Mouse (Mus musculus) G1E (cell line): ENCODE data around the gene Oat.

ENCODE experiments used
- CTCF ChIP-seq: IDR thresholded peaks from 2 replicates; pipeline ENCODE4 v1.5.1; 2012; ENCODE audit warnings: low read depth, low read length, inconsistent platforms, mixed read lengths
- TAL1 ChIP-seq: conservative IDR thresholded peaks from 2 replicates; pipeline ENCODE4 v1.6.1; 2012; ENCODE audit warnings: low read depth, low read length, inconsistent platforms, mixed read lengths

GRCm38 (mm10) chr7:132610468-132611318 is 34.5 kb upstream of the Oat start, which contains the start of gene Lhpp:
- no peak for TF ChIP-seq CTCF
- TF ChIP-seq TAL1: no peak
